Mouse (Mus musculus): ENCODE data around the gene B4galnt2.

DNA sequence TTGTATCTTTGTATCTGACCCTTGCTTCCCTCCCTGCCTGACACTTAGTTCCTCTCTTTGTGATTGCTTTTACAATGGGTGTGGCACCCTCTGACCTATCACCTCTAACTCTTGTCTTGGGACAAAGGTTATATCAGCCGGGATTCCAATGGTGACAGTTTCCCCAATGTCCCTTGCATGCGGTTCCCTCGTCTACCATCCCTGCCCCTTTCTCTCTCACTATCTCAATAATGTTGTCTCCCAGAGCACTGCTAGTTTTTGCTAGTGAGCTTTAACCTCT, 87.6 kb downstream of the B4galnt2 start:
- no peak for TF ChIP-seq UBTF (IDR thresholded peaks at IDR 0.05; ENCODE audit: low read depth, low read length)
- TF ChIP-seq MAX (IDR thresholded peaks at IDR 0.05; ENCODE audit: low read length) = no peak
- no peak for TF ChIP-seq CTCF (conservative IDR thresholded peaks at IDR 0.05 in 1 of 2, IDR thresholded peaks at IDR 0.05 in 1 of 2; ENCODE audit: low read depth in 2 of 2, low read length in 2 of 2)
- no peak for TF ChIP-seq CHD2 (IDR thresholded peaks at IDR 0.05; ENCODE audit: low read length)
- no peak for TF ChIP-seq GABPA (IDR thresholded peaks at IDR 0.05; ENCODE audit: insufficient replicate concordance, low read depth, low read length)
- TF ChIP-seq POLR2A (IDR thresholded peaks at IDR 0.05; ENCODE audit: low read depth, low read length) = no peak
- TF ChIP-seq EP300 (IDR thresholded peaks at IDR 0.05; ENCODE audit: low read length) = no peak
- no peak for TF ChIP-seq USF2 (conservative IDR thresholded peaks at IDR 0.05; ENCODE audit: low read depth, low read length)
- TF ChIP-seq ETS1 (conservative IDR thresholded peaks at IDR 0.05; ENCODE audit: low read depth, low read length) = no peak
- no peak for TF ChIP-seq ZNF384 (IDR thresholded peaks at IDR 0.05; ENCODE audit: low read depth, low read length)
- no peak for TF ChIP-seq MAFK (IDR thresholded peaks at IDR 0.05; ENCODE audit: insufficient replicate concordance, low read length)

Data from CH12.LX (cell line).